Mouse (Mus musculus): Measurements from ENCODE around the gene Hsd11b1. TPM values are rescaled to one million over a fixed set of nuclear protein-coding genes. Genes with fewer than 3 reads are reported as not detected.

Hsd11b1 gene
- polyA plus RNA-seq, 1 experiment from 2014 or later: not detected

DNA sequence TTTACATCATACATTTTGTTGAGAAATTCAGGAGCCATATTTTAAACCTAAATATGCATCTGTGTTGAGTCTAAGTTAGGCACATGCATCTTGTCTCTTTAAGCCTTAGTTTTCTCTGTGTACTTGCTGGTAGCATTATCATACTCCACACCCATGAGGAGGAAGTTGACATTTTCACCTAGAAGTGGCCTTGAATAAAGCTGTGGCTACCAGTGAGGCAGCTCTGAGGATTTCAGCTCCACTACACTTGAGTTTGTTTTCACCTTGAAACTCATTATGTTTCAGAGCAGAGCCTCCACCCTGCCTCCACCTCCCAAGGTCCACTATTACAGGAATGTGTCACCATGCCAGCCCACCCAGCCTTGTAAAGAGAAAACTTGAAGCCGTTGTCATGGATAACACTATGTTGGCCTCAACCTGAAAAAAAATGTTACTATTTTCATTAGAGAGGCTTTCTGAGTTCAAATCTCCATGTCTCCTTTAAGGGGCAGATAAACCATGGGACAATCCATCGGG is 29.7 kb downstream of the Hsd11b1 start:
- Histone ChIP-seq H3K9ac (no peak overlapping the region), H3K4me1 (replicated peaks) (no peaks in the 10 kb centered on the region), H3K36me3 (no peaks in the 10 kb centered on the region), H3K4me2 (no peak overlapping the region), H3K4me3 (no peak overlapping the region), H3K9me3 (no peaks in the 10 kb centered on the region), H3K27ac (replicated peaks) (no peak overlapping the region), H3K27me3 (no peaks in the 10 kb centered on the region)
- no peak for ATAC-seq (ENCODE audit: low read depth)
- 91% methylated on average over 2 of the region's 2 CpGs for WGBS

- Histone ChIP-seq H3K4me1 (replicated peaks) (no peaks in the 10 kb centered on the region), H3K4me2 (no peak overlapping the region), H3K36me3 (no peaks in the 10 kb centered on the region), H3K9me3 (no peaks in the 10 kb centered on the region), H3K27ac (replicated peaks) (no peak overlapping the region), H3K4me3 (no peak overlapping the region), H3K9ac (no peak overlapping the region), H3K27me3 (no peaks in the 10 kb centered on the region)
- WGBS: 90% methylated on average over 2 of the region's 2 CpGs
- ATAC-seq (ENCODE audit: low read depth): no peak
Observed at GRCm38 (mm10) chr1:193232732-193233131, 31.1 kb downstream of the Hsd11b1 start.

DNA sequence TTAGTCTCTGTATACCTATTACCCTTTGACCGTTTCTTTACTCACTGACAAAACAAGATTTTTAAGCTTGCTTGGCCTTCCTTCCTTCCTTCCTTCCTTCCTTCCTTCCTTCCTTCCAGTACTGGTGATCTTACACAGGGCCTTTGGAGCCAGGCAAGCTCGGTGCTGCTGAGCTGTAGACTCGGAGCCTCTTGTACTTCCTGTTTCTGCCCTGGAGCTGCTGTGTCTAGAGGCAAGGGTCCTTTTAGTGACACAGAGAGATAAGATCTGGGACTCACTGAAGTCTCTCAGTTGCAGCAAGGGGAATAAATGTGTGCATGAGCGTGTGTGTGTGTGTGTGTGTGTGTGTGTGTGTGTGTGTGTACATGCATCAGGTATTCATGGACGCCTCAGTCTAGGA is 32.9 kb downstream of the Hsd11b1 start:
- no peaks in the 10 kb centered on the region for H3K4me1 ChIP-seq (replicated peaks)
- H3K36me3 ChIP-seq: no peaks in the 10 kb centered on the region
- H3K9me3 ChIP-seq: no peaks in the 10 kb centered on the region
- no peak for ATAC-seq (ENCODE audit: low read depth)
- WGBS: 76% methylated on average over 5 of the region's 5 CpGs
- H3K27me3 ChIP-seq: no peaks in the 10 kb centered on the region
- no peak overlapping the region for H3K4me3 ChIP-seq
- H3K9ac ChIP-seq: no peak overlapping the region
- H3K4me2 ChIP-seq: no peak overlapping the region
- H3K27ac ChIP-seq (replicated peaks): no peak overlapping the region

GRCm38 (mm10) chr1:193230531-193230930 is 33.3 kb downstream of the Hsd11b1 start:
- no peak overlapping the region for H3K9ac ChIP-seq
- no peak for ATAC-seq (ENCODE audit: low read depth)
- H3K27ac ChIP-seq (replicated peaks): no peak overlapping the region
- no peak overlapping the region for H3K4me3 ChIP-seq
- no peaks in the 10 kb centered on the region for H3K9me3 ChIP-seq
- 82% methylated on average over 3 of the region's 3 CpGs for WGBS
- H3K4me1 ChIP-seq (replicated peaks): no peaks in the 10 kb centered on the region
- no peaks in the 10 kb centered on the region for H3K27me3 ChIP-seq
- H3K36me3 ChIP-seq: no peaks in the 10 kb centered on the region
- no peak overlapping the region for H3K4me2 ChIP-seq

DNA sequence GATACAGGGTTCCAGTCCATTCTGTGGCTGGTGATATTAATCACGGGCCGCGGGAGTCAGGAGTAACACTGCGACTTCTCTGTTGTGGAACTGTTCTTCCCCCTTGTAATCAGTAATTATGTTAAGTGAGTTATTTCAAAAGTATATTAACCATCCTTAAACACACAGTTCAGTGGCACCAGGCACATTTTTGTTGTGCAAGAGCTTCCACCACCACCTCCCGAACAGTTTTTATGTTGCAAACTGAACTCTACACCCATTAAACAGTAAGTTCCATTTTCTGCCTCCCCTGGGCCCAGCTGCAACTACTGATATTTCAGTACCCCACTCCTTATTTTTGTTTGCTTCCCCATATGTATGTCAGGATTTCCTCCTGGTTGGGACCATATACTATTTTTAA is 34.3 kb downstream of the Hsd11b1 start:
- Histone ChIP-seq H3K9ac (no peak overlapping the region), H3K36me3 (no peaks in the 10 kb centered on the region), H3K9me3 (no peaks in the 10 kb centered on the region), H3K4me1 (replicated peaks) (no peaks in the 10 kb centered on the region), H3K27ac (replicated peaks) (no peak overlapping the region), H3K27me3 (no peaks in the 10 kb centered on the region), H3K4me3 (no peak overlapping the region), H3K4me2 (no peak overlapping the region)
- WGBS: 92% methylated on average over 5 of the region's 5 CpGs
- no peak for ATAC-seq (ENCODE audit: low read depth)

DNA sequence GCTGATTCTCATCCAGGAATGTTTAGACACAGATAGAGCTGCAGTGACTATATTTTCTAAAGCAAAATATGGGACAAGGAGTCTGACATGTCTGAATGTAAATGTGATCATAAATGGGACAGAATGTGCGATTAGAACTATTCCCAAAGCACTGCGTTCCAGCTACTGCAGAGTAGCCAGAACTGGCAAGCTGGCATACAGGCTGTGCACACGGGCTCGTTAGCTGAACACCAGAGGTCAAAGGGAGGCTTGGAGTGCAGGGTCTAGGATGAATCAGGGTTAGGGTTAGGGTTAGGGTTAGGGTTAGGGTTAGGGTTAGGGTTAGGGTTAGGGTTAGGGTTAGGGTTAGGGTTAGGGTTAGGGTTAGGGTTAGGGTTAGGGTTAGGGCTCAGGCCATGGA is 36.3 kb downstream of the Hsd11b1 start:
- no peak overlapping the region for H3K27ac ChIP-seq (replicated peaks)

DNA sequence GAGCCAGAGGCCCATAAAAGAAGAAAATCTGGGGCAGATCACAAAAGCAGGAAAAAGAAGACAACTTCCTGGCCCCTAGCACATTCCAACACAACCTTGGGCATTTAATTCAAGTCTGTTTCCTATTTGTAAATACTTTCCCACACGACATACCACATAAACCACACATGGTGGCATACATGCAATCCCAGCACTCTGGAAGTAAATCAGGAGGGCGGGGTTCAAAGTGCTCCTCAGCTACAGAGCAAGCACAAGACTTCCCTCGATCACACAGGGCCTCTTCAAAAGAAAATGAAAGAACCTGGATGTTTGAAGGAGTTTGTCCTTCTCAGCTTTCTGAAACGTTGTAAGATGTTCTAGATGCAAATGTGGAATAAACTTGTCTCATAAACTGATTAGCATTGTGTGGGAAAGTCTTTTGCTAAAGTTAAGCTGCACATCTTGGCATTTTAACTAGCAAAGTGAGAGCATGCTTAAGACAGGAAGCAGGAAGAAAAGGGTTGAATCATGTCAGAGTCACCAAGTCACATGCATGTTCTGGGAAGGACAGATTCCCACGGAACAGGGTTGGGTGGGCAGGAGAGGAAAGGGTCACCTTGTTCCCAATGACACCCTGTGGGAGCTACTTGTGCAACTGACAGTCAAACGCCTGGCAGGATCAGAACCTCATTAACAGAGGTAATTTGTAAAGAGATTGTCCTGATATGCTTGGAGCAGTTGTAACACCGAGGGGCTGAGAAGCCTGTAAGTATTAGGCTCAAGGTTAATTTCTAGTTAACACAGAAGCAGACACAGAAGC is 37.0 kb downstream of the Hsd11b1 start:
- Histone ChIP-seq H3K9me3 (no peaks in the 10 kb centered on the region), H3K4me2 (no peak overlapping the region), H3K27ac (replicated peaks) (no peak overlapping the region), H3K9ac (no peak overlapping the region), H3K4me1 (replicated peaks) (no peaks in the 10 kb centered on the region), H3K27me3 (no peaks in the 10 kb centered on the region), H3K36me3 (no peaks in the 10 kb centered on the region), H3K4me3 (no peak overlapping the region)
- ATAC-seq (ENCODE audit: low read depth): no peak
- WGBS: 60% methylated on average over 7 of the region's 7 CpGs

More for the DNA sequence above, 36.3 kb downstream of the Hsd11b1 start:
- no peak for ATAC-seq (ENCODE audit: low read depth)
- Histone ChIP-seq H3K27me3 (no peaks in the 10 kb centered on the region), H3K9ac (no peak overlapping the region), H3K4me3 (no peak overlapping the region), H3K36me3 (no peaks in the 10 kb centered on the region), H3K9me3 (no peaks in the 10 kb centered on the region), H3K4me2 (no peak overlapping the region), H3K4me1 (replicated peaks) (no peaks in the 10 kb centered on the region)
- WGBS: 82% methylated on average over 4 of the region's 4 CpGs

DNA sequence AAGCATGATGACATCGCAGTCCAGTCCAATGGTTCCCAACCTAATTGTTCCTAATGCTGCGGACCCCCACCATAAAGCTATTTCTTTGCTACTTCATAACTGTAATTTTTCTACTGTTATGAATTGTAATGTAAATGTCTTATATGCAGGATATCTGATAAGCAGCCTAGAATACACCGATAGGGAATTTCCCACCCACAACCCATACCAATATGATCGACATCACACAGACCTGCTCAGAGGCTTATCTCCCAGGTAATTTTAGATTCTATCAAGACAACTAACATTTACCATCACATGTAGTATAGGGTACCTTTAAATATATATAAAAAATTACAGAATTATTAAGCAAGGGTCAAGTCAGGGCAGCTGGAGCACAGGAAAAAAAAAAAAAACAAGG is 37.8 kb downstream of the Hsd11b1 start:
- no peaks in the 10 kb centered on the region for H3K4me1 ChIP-seq (replicated peaks)
- no peak overlapping the region for H3K9ac ChIP-seq
- no peaks in the 10 kb centered on the region for H3K9me3 ChIP-seq
- ATAC-seq (ENCODE audit: low read depth): no peak
- H3K27me3 ChIP-seq: no peaks in the 10 kb centered on the region
- no peak overlapping the region for H3K27ac ChIP-seq (replicated peaks)
- H3K36me3 ChIP-seq: no peaks in the 10 kb centered on the region
- H3K4me2 ChIP-seq: no peak overlapping the region
- 93% methylated on average over 4 of the region's 4 CpGs for WGBS
- no peak overlapping the region for H3K4me3 ChIP-seq

DNA sequence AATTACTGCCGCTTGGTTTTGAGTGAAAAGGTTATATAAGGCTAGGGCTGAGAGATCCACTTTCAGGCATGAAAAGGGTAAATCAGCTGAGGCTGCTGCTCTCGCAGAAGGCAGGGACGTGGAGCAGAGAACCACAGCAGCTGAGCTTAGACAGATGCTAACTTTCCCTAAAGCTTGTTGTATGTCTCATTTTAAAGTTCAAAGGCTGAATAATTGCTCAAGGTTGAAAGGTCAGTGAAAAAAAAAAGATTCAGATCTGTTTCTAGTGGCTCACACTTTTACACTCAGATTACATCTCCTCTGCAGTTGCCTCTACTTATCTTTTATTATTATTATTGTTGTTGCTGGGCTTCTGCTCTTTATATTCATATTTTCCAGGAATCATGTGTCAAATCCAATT is 38.3 kb downstream of the Hsd11b1 start:
- H3K4me3 ChIP-seq: no peak overlapping the region
- ATAC-seq (ENCODE audit: low read depth): no peak
- no peaks in the 10 kb centered on the region for H3K27me3 ChIP-seq
- H3K4me2 ChIP-seq: no peak overlapping the region
- no peaks in the 10 kb centered on the region for H3K4me1 ChIP-seq (replicated peaks)
- WGBS: 18% methylated on average over 3 of the region's 3 CpGs
- H3K27ac ChIP-seq (replicated peaks): no peak overlapping the region
- H3K9me3 ChIP-seq: no peaks in the 10 kb centered on the region
- no peak overlapping the region for H3K9ac ChIP-seq
- no peaks in the 10 kb centered on the region for H3K36me3 ChIP-seq

DNA sequence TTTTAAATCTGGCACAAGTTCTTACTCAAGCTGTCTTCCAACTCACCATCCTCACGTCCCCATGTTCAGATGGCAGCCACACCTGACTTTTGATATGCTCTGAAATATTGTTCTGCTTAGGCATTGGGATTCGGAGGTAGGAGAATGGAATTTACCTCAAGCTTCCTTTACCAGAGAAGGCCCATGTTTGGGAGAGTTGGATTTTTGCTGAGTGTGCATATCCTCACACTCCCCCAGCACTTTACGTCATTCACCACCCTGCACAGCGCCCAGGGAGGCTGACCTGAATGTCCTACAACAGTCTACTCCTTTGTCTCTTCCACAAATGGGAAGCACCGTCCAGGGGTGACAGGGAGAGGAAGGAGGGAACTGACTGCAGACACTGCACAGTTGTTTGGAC is 43.5 kb downstream of the Hsd11b1 start:
- no peaks in the 10 kb centered on the region for H3K36me3 ChIP-seq
- no peak overlapping the region for H3K27ac ChIP-seq (replicated peaks)
- H3K9me3 ChIP-seq: 0 out of 2 replicates have a peak, but pooled peaks cover 5% of the 10 kb centered on the region
- H3K4me2 ChIP-seq: no peak overlapping the region
- WGBS: 72% methylated on average over 5 of the region's 5 CpGs
- no peaks in the 10 kb centered on the region for H3K27me3 ChIP-seq
- ATAC-seq (ENCODE audit: low read depth): no peak
- no peak overlapping the region for H3K9ac ChIP-seq
- H3K4me1 ChIP-seq (replicated peaks): no peaks in the 10 kb centered on the region
- no peak overlapping the region for H3K4me3 ChIP-seq

DNA sequence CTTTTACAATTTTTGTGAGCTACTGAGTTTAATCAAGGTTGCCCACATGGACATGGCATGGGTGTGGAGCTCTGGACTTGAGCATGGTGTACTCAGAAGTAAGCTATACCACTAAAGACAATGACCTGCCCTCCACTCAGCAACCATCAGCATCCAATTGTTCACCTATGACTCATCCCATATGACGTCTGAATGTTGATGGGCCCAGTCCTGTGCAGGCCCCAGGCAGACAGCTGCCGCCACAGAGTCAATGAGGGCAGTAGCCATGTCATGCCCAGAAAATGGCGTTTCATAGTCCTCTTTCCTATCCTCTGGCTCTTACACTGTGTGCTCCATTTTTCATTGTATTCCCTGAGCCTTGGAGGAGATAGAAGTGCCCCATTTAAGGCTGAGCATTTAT is 47.9 kb downstream of the Hsd11b1 start:
- 77% methylated on average over 3 of the region's 3 CpGs for WGBS
- Histone ChIP-seq H3K27ac (replicated peaks) (no peak overlapping the region), H3K9me3 (0 out of 2 replicates have a peak, but pooled peaks cover 5% of the 10 kb centered on the region), H3K9ac (no peak overlapping the region), H3K4me2 (no peak overlapping the region), H3K36me3 (no peaks in the 10 kb centered on the region), H3K4me3 (no peak overlapping the region), H3K27me3 (no peaks in the 10 kb centered on the region), H3K4me1 (replicated peaks) (no peaks in the 10 kb centered on the region)
- ATAC-seq (ENCODE audit: low read depth): no peak

DNA sequence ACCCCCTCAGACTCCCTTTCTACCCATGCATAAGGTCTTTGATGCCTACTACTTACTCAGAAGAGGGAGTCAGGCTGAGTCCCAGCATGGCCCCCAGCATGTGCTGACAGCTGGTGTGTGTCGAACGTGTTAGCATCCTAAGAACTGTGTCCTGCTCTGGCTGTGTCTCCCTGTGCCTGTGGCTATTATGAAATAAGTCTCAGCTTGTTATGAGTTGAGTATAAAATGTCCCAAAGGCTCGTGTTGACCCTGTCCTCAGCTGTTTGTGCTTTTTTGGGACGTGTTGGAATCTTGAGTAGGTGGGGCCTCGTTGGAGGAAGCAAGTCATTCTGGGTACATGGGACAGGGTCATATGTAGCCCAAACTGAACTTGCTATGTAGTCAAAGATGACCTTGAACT is 49.8 kb downstream of the Hsd11b1 start:
- Histone ChIP-seq H3K4me2 (no peak overlapping the region), H3K4me3 (no peak overlapping the region), H3K27me3 (no peaks in the 10 kb centered on the region), H3K27ac (replicated peaks) (no peak overlapping the region), H3K9ac (no peak overlapping the region), H3K9me3 (0 out of 2 replicates have a peak, but pooled peaks cover 5% of the 10 kb centered on the region), H3K36me3 (no peaks in the 10 kb centered on the region), H3K4me1 (replicated peaks) (no peaks in the 10 kb centered on the region)
- no peak for ATAC-seq (ENCODE audit: low read depth)
- 88% methylated on average over 5 of the region's 5 CpGs for WGBS

GRCm38 (mm10) chr1:193211371-193211770 is 52.5 kb downstream of the Hsd11b1 start:
- Histone ChIP-seq H3K27me3 (no peaks in the 10 kb centered on the region), H3K27ac (replicated peaks) (no peak overlapping the region), H3K4me1 (replicated peaks) (no peaks in the 10 kb centered on the region), H3K4me3 (no peak overlapping the region), H3K36me3 (no peaks in the 10 kb centered on the region), H3K9me3 (no peaks in the 10 kb centered on the region), H3K9ac (no peak overlapping the region), H3K4me2 (no peak overlapping the region)
- 77% methylated on average over 5 of the region's 5 CpGs for WGBS
- no peak for ATAC-seq (ENCODE audit: low read depth)
